Mouse (Mus musculus) megakaryocyte, embryonic 14.5 days (primary cell): ENCODE results near the gene Zfhx3.

ENCODE experiments used
- FLI1 ChIP-seq: IDR thresholded peaks from 2 replicates; pipeline ENCODE4 v1.6.1; 2012; ENCODE audit warnings: low read length, inconsistent platforms, mixed read lengths
- GATA1 ChIP-seq: IDR thresholded peaks from 3 replicates; pipeline ENCODE4 v1.6.1; 2012; ENCODE audit warnings: mixed read lengths, low read length, inconsistent platforms, borderline replicate concordance

GRCm38 (mm10) chr8:108993718-108994117, 1051.3 kb downstream of the Zfhx3 start:
- TF ChIP-seq GATA1 (no peak), FLI1 (no peak)
